In the genomic region with DNA sequence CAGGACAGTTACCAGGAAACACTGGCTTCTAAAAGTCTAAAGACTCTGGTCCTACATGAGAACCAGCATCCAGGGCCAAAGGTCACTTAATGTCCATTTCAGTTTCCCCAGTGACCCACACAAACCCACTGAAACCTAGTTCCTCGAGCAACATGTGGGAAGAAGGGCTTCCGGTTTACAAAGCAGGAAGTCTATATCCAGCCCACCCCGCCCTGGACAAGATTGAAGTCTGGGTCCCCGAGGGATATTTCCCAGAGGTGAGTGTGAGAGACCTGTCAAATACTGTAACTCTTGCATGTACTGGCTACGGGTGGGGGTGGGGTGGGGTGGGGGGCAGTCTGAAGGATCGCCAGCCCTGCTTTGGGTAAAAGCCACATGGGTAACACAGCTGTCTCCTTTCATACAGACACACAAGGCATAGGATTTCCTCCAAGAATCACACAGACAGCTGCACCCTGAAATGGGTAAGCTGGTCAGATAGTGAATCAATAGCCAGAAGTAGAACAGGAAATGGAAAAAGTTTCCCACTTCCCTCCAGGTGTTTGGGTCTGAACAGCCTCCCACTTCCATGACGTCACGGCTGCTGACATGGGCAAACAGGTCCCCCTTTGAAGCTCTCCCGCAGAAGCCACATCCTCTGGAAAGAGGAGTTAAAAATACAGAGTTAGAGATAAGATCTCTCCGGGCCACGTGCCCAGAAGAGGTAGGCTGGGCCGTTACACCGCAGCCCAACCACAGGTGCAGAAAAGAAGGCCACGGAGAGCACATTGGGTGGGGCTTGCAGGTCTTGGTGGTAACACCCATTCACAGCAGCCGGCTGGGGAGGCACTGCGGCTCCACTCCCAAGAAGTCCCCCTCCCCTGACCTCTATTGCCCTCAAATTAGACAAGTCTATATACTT, we compare ENCODE assay signal across 7 mouse cellular contexts. TPM values are rescaled to one million over a fixed set of nuclear protein-coding genes. Genes with fewer than 3 reads are reported as not detected.
A peak's percentile ranks its signal among the peaks of the same experiment; 100 is the strongest.
DNase-seq lines count a peak whose midpoint lies in the region; ATAC-seq lines count a peak whose summit lies in the region.

No protein-coding gene starts in this region.

- peak overlapping the region; percentile 70 for H3K27ac ChIP-seq in heart, embryonic 16.5 days (ENCODE audit: low read length)
- H3K27ac ChIP-seq in midbrain, embryonic 16.5 days (ENCODE audit: low read length), result no peak overlapping the region

- H3K4me2 ChIP-seq in heart, embryonic 16.5 days (ENCODE audit: low read depth, low read length), result peak overlapping the region; percentile 70
- H3K4me2 ChIP-seq in midbrain, embryonic 16.5 days (ENCODE audit: low read length), result no peak overlapping the region

- H3K36me3 ChIP-seq in heart, embryonic 16.5 days (ENCODE audit: control insufficient read depth, insufficient read depth), result no peaks in the 10 kb centered on the region
- H3K36me3 ChIP-seq in midbrain, embryonic 16.5 days (ENCODE audit: control insufficient read depth, insufficient read depth, low read length), result no peaks in the 10 kb centered on the region

- DNase-seq in CD8-positive naive resting alpha-beta T cell, adult 2 months (ENCODE audit: low read depth in 2 of 2, low spot score in 2 of 2), result peak; percentile 99 to 100
- DNase-seq in adrenal gland, postnatal 36 days, result peak; percentile 37 to 58
- peak; percentile 75 for DNase-seq in large intestine, adult 2 months (ENCODE audit: low read depth, low spot score)
- DNase-seq in thymus, postnatal 14 days, result peak; percentile 97
- no peak for DNase-seq in cerebellum, postnatal 14 days

- 21% methylated on average over 16 of the region's 16 CpGs for WGBS in heart, embryonic 16.5 days
- 6% methylated on average over 16 of the region's 16 CpGs for WGBS in large intestine, adult 2 months
- 53% methylated on average over 16 of the region's 16 CpGs for WGBS in midbrain, embryonic 16.5 days

- peak overlapping the region; percentile 47 for H3K4me3 ChIP-seq in heart, embryonic 16.5 days (ENCODE audit: low read length)
- H3K4me3 ChIP-seq in midbrain, embryonic 16.5 days (ENCODE audit: low read depth, low read length), result no peak overlapping the region

- peak overlapping the region; percentile 64 for H3K9ac ChIP-seq in heart, embryonic 16.5 days (ENCODE audit: low read length)
- no peak overlapping the region for H3K9ac ChIP-seq in midbrain, embryonic 16.5 days (ENCODE audit: low read depth, low read length)

- H3K27me3 ChIP-seq in heart, embryonic 16.5 days (ENCODE audit: control insufficient read depth, insufficient read depth, low read length), result no peaks in the 10 kb centered on the region
- H3K27me3 ChIP-seq in midbrain, embryonic 16.5 days (ENCODE audit: control insufficient read depth, insufficient read depth, low read depth, low read length), result no peaks in the 10 kb centered on the region

- ATAC-seq in heart, embryonic 16.5 days (replicated peaks; ENCODE audit: extremely low read depth, insufficient read depth, low FRiP score), result peak; percentile 54
- 0 out of 2 replicates have a peak, but pooled peaks have one; percentile 4 for ATAC-seq in midbrain, embryonic 16.5 days

- peaks cover 29% of the 10 kb centered on the region for H3K4me1 ChIP-seq in heart, embryonic 16.5 days (ENCODE audit: control insufficient read depth, insufficient read depth, low read length)
- H3K4me1 ChIP-seq in midbrain, embryonic 16.5 days (ENCODE audit: control insufficient read depth, insufficient read depth, low read length), result peaks cover 19% of the 10 kb centered on the region

- H3K9me3 ChIP-seq in heart, embryonic 16.5 days (replicated peaks; ENCODE audit: control insufficient read depth, low read length), result no peaks in the 10 kb centered on the region
- H3K9me3 ChIP-seq in midbrain, embryonic 16.5 days (replicated peaks; ENCODE audit: control insufficient read depth, low read length, poor library complexity, severe bottlenecking), result no peaks in the 10 kb centered on the region

RNA-seq across cellular contexts. Expression of a gene that starts 26.7 kb away (rescaled TPM):
- total RNA-seq in adrenal gland, postnatal 36 days (2021), result 100 to 1,000 TPM; 341 to 382 TPM
- 349 and 394 TPM in 2 replicates for polyA plus RNA-seq in heart, embryonic 16.5 days (2015; fragmentation: Nextera tagmentation; extraction: Ambion mirVana)
- 752 and 904 TPM in 2 replicates for polyA plus RNA-seq in large intestine, adult 2 months (2012; rRNA removed)
- polyA plus RNA-seq in midbrain, embryonic 16.5 days (2015; fragmentation: Nextera tagmentation; extraction: Ambion mirVana), result 325 and 344 TPM in 2 replicates

RNA-seq across cellular contexts. Expression of a gene that starts 26.8 kb away (rescaled TPM):
- 100 to 1,000 TPM; 479 to 663 TPM for total RNA-seq in adrenal gland, postnatal 36 days (2021)
- polyA plus RNA-seq in heart, embryonic 16.5 days (2015; fragmentation: Nextera tagmentation; extraction: Ambion mirVana), result 115 and 119 TPM in 2 replicates
- polyA plus RNA-seq in large intestine, adult 2 months (2012; rRNA removed), result 36.9 and 54.5 TPM in 2 replicates
- 45.0 and 58.8 TPM in 2 replicates for polyA plus RNA-seq in midbrain, embryonic 16.5 days (2015; fragmentation: Nextera tagmentation; extraction: Ambion mirVana)

RNA-seq across cellular contexts. Expression of a gene that starts 57.6 kb away (rescaled TPM):
- not detected for total RNA-seq in adrenal gland, postnatal 36 days (2021)
- polyA plus RNA-seq in heart, embryonic 16.5 days (2015; fragmentation: Nextera tagmentation; extraction: Ambion mirVana), result not detected in 2 replicates
- polyA plus RNA-seq in large intestine, adult 2 months (2012; rRNA removed), result not detected in 2 replicates
- polyA plus RNA-seq in midbrain, embryonic 16.5 days (2015; fragmentation: Nextera tagmentation; extraction: Ambion mirVana), result not detected in 2 replicates

Comparison
In these comparisons a context has a peak if more than half of its experiments do, and no peak if none do; other contexts are left out.
1. DNase-seq: peak in CD8-positive naive resting alpha-beta T cell, adult 2 months (2 of 2), adrenal gland, postnatal 36 days (2 of 2), large intestine, adult 2 months (single experiment) and thymus, postnatal 14 days (single experiment); none in cerebellum, postnatal 14 days (0 of 2).